Mouse (Mus musculus): ENCODE measurements around the gene Gm20388. TPM values are rescaled to one million over a fixed set of nuclear protein-coding genes. Genes with fewer than 3 reads are reported as not detected.

The Gm20388 gene
- polyA plus RNA-seq, 1 experiment from 2014 or later, result not detected

- 28% methylated on average over 7 of the region's 7 CpGs for WGBS
- H3K9me3 ChIP-seq, result no peaks in the 10 kb centered on the region
- no peak for ATAC-seq (ENCODE audit: insufficient number of reproducible peaks, insufficient read depth, low FRiP score, low TSS enrichment, low read depth)
- no peaks in the 10 kb centered on the region for H3K27me3 ChIP-seq
- H3K27ac ChIP-seq, result no peak within 1 kb of the TSS; the same call in 1 of the 2 replicates
- H3K9ac ChIP-seq, result no peak within 1 kb of the TSS
- H3K4me1 ChIP-seq, result peaks cover 6% of the 10 kb centered on the region; the same call in 1 of the 2 replicates
- H3K36me3 ChIP-seq, result peaks cover 4% of the 10 kb centered on the region; the same call in 1 of the 2 replicates
- H3K4me3 ChIP-seq, result no peak within 1 kb of the TSS
- no peak within 1 kb of the TSS for H3K4me2 ChIP-seq
These were observed 736.9 kb downstream of the Gm20388 start, which contains the start of gene 1190005I06Rik for GRCm38 (mm10) chr8:120647532-120647931. Gene 1190005I06Rik, minus strand, starts transcription at chr8:120647632.

GRCm38 (mm10) chr8:120656322-120657052 lies 745.8 kb downstream of the Gm20388 start:
- WGBS, result 91% methylated on average over 7 of the region's 7 CpGs
- Histone ChIP-seq H3K4me2 (no peak overlapping the region), H3K36me3 (peaks cover 78% of the 10 kb centered on the region), H3K4me3 (no peak overlapping the region), H3K9ac (no peak overlapping the region), H3K27me3 (no peaks in the 10 kb centered on the region), H3K9me3 (no peaks in the 10 kb centered on the region), H3K4me1 (no peaks in the 10 kb centered on the region), H3K27ac (no peak overlapping the region)
- no peak for ATAC-seq (ENCODE audit: insufficient number of reproducible peaks, insufficient read depth, low FRiP score, low TSS enrichment, low read depth)

- no peaks in the 10 kb centered on the region for H3K4me1 ChIP-seq
- no peaks in the 10 kb centered on the region for H3K9me3 ChIP-seq
- no peak overlapping the region for H3K4me2 ChIP-seq
- ATAC-seq (ENCODE audit: insufficient number of reproducible peaks, insufficient read depth, low FRiP score, low TSS enrichment, low read depth), result no peak
- no peak overlapping the region for H3K9ac ChIP-seq
- WGBS, result 85% methylated on average over 8 of the region's 8 CpGs
- H3K36me3 ChIP-seq, result peaks cover 76% of the 10 kb centered on the region
- no peaks in the 10 kb centered on the region for H3K27me3 ChIP-seq
- no peak overlapping the region for H3K4me3 ChIP-seq
- H3K27ac ChIP-seq, result no peak overlapping the region
These were observed 746.8 kb downstream of the Gm20388 start for GRCm38 (mm10) chr8:120657415-120657814.

GRCm38 (mm10) chr8:120664566-120664965 lies 753.9 kb downstream of the Gm20388 start:
- Histone ChIP-seq H3K36me3 (peaks cover 10% of the 10 kb centered on the region), H3K27ac (no peak overlapping the region), H3K9ac (no peak overlapping the region), H3K4me2 (no peak overlapping the region), H3K9me3 (no peaks in the 10 kb centered on the region), H3K4me3 (no peak overlapping the region), H3K4me1 (peaks cover 40% of the 10 kb centered on the region), H3K27me3 (no peaks in the 10 kb centered on the region)
- ATAC-seq (ENCODE audit: insufficient number of reproducible peaks, insufficient read depth, low FRiP score, low TSS enrichment, low read depth), result no peak
- 86% methylated on average over 6 of the region's 6 CpGs for WGBS

- WGBS, result 69% methylated on average over 3 of the region's 3 CpGs
- peaks cover 12% of the 10 kb centered on the region for H3K36me3 ChIP-seq
- peak overlapping the region; percentile 97 for H3K4me3 ChIP-seq
- H3K27me3 ChIP-seq, result no peaks in the 10 kb centered on the region
- H3K4me1 ChIP-seq, result peaks cover 47% of the 10 kb centered on the region
- H3K27ac ChIP-seq, result no peak overlapping the region
- ATAC-seq (ENCODE audit: insufficient number of reproducible peaks, insufficient read depth, low FRiP score, low TSS enrichment, low read depth), result no peak
- H3K9ac ChIP-seq, result peak overlapping the region; percentile 97
- H3K9me3 ChIP-seq, result no peaks in the 10 kb centered on the region
- H3K4me2 ChIP-seq, result peak overlapping the region; percentile 91
These were observed 755.2 kb downstream of the Gm20388 start for GRCm38 (mm10) chr8:120665726-120666455.

GRCm38 (mm10) chr8:120666807-120667470 lies 756.3 kb downstream of the Gm20388 start:
- H3K27ac ChIP-seq, result peak overlapping the region; percentile 44; the same call in 1 of the 2 replicates
- peak overlapping the region; percentile 91 for H3K4me2 ChIP-seq
- no peaks in the 10 kb centered on the region for H3K27me3 ChIP-seq
- H3K4me1 ChIP-seq, result peaks cover 49% of the 10 kb centered on the region
- WGBS, result 2% methylated on average over 17 of the region's 17 CpGs
- no peak for ATAC-seq (ENCODE audit: insufficient number of reproducible peaks, insufficient read depth, low FRiP score, low TSS enrichment, low read depth)
- no peaks in the 10 kb centered on the region for H3K9me3 ChIP-seq
- peaks cover 23% of the 10 kb centered on the region for H3K36me3 ChIP-seq
- H3K9ac ChIP-seq, result peak overlapping the region; percentile 97
- H3K4me3 ChIP-seq, result peak overlapping the region; percentile 97

- peak within 1 kb of the TSS; percentile 97 for H3K4me3 ChIP-seq
- H3K27me3 ChIP-seq, result no peaks in the 10 kb centered on the region
- peak within 1 kb of the TSS; percentile 88 for H3K27ac ChIP-seq
- no peaks in the 10 kb centered on the region for H3K9me3 ChIP-seq
- peaks cover 51% of the 10 kb centered on the region for H3K4me1 ChIP-seq
- peak within 1 kb of the TSS; percentile 97 for H3K9ac ChIP-seq
- peak; percentile 82 for ATAC-seq (ENCODE audit: insufficient number of reproducible peaks, insufficient read depth, low FRiP score, low TSS enrichment, low read depth)
- under 1% methylated on average over 95 of the region's 105 CpGs for WGBS
- peaks cover 31% of the 10 kb centered on the region for H3K36me3 ChIP-seq
- H3K4me2 ChIP-seq, result peak within 1 kb of the TSS; percentile 91
These were observed 757.1 kb downstream of the Gm20388 start, which contains the start of the genes Gm27021 and Cox4i1 for GRCm38 (mm10) chr8:120667561-120668373. Gene Gm27021, minus strand, starts transcription at chr8:120668079. Gene Cox4i1, plus strand, starts transcription at chr8:120668222.

GRCm38 (mm10) chr8:120668374-120668905 lies 757.8 kb downstream of the Gm20388 start, which contains the start of gene Emc8:
Gene Emc8, minus strand, starts transcription at chr8:120668573.
- under 1% methylated on average over 45 of the region's 51 CpGs for WGBS
- H3K4me1 ChIP-seq, result peaks cover 51% of the 10 kb centered on the region
- H3K4me2 ChIP-seq, result peak within 1 kb of the TSS; percentile 91
- no peaks in the 10 kb centered on the region for H3K9me3 ChIP-seq
- H3K27ac ChIP-seq, result peak within 1 kb of the TSS; percentile 88
- H3K27me3 ChIP-seq, result no peaks in the 10 kb centered on the region
- peak within 1 kb of the TSS; percentile 97 for H3K4me3 ChIP-seq
- peak within 1 kb of the TSS; percentile 97 for H3K9ac ChIP-seq
- peaks cover 38% of the 10 kb centered on the region for H3K36me3 ChIP-seq
- no peak for ATAC-seq (ENCODE audit: insufficient number of reproducible peaks, insufficient read depth, low FRiP score, low TSS enrichment, low read depth)

- Histone ChIP-seq H3K4me1 (peaks cover 22% of the 10 kb centered on the region), H3K4me3 (no peak overlapping the region), H3K27ac (no peak overlapping the region), H3K9ac (no peak overlapping the region), H3K27me3 (no peaks in the 10 kb centered on the region), H3K4me2 (no peak overlapping the region), H3K36me3 (peaks cover 53% of the 10 kb centered on the region), H3K9me3 (no peaks in the 10 kb centered on the region)
- WGBS, result 39% methylated on average over 6 of the region's 6 CpGs
- no peak for ATAC-seq (ENCODE audit: insufficient number of reproducible peaks, insufficient read depth, low FRiP score, low TSS enrichment, low read depth)
These were observed 761.1 kb downstream of the Gm20388 start for GRCm38 (mm10) chr8:120671775-120672174.

GRCm38 (mm10) chr8:120672626-120673229 lies 762.1 kb downstream of the Gm20388 start:
- no peak overlapping the region for H3K4me3 ChIP-seq
- H3K9me3 ChIP-seq, result no peaks in the 10 kb centered on the region
- peaks cover 17% of the 10 kb centered on the region for H3K4me1 ChIP-seq
- no peak overlapping the region for H3K27ac ChIP-seq
- H3K9ac ChIP-seq, result no peak overlapping the region
- H3K4me2 ChIP-seq, result no peak overlapping the region
- ATAC-seq (ENCODE audit: insufficient number of reproducible peaks, insufficient read depth, low FRiP score, low TSS enrichment, low read depth), result no peak
- H3K27me3 ChIP-seq, result no peaks in the 10 kb centered on the region
- whole genome bisulfite sequencing, result 91% methylated on average over 16 of the region's 16 CpGs
- H3K36me3 ChIP-seq, result peaks cover 53% of the 10 kb centered on the region
